Mouse (Mus musculus): Measurements from ENCODE around the gene Gm49318. TPM values are rescaled to one million over a fixed set of nuclear protein-coding genes. Genes with fewer than 3 reads are reported as not detected.

Gene Gm49318
- polyA plus RNA-seq, 1 experiment: not detected

DNA sequence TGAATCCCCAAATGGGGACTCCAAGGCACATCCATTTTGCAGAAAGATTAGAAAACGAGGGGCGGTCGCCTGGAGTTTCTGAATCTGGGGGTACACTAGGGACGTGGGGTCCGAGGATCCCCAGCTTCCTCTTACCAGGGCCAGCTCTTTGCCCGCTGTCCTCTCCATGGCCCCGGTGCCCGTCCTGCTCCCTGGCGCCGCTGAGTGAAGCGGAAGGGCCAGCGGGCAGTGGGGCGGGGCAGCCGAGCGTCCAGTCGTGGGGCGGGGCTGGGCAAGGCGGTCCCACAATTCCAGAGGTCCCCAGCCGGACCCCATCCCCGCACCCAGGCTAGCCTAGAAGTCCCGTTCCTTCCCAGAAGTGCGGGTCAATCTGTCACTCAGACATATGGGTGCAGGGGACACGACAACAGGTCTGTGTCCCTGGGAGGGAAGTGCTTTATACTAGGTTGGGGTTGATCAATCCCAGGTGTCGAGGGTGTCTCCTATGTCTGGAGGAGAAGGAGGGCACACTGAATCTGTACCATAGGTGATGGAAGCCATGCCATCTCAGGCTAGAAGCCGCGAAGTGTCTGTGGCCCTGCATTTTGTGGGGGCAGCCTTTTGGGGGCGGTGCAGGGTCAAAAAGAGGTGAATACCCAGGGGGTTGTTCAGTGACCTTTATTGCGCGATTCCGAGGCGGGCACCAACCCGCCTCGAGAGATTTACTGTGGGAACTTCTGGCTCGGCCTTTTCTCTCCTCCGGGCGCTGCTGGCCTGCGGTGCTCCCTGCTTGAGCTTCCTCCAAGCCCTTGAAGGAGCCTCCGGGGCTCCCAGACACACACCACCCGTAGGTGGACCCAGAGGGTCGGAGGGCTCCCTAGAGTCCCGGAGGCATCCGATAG lies 81.6 kb downstream of the Gm49318 start, which contains the start of gene Rgl3:
Rgl3 (minus strand) TSS at position 217 of the 881 bp plus-strand sequence.
- no peak for TF ChIP-seq POLR2A (IDR thresholded peaks at IDR 0.05; ENCODE audit: borderline replicate concordance, extremely low read depth, insufficient read depth, insufficient read length, poor library complexity, severe bottlenecking)
- no peak for DNase-seq (ENCODE audit: low read depth)

DNA sequence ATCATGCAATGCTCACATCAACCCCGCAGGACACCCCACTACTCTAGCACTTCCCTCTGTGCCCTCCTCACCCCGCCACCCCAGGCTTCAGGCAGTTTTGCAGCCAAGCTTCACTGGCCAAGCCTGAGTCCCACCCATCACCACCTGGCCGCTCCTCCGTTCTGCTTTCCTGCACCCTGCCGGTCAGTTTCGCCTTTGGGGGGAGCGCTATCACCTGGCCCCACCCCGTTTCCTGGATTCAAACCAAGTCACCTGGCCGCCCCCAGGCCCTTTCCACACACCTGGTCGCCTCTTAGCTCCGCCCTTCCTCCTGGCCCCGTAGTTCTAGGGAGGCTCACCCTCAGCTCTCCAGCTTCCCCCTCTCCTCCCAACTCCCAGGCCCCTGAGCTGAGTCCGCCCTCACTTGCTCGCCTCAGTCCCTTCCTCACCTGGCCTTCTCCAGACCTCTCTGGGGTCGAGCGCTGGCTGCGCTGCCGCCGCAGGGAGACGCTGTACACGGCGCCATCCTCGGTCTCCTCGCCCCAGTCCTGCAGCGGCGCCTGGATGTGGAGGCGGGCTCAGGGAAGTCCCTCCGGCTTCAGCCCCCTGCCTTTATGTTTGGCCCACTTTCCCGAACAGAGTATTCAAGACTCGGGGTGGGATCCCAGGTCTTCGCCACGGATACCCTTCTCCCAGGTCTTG lies 82.5 kb downstream of the Gm49318 start:
- DNase-seq (ENCODE audit: low read depth): no peak
- no peak for TF ChIP-seq POLR2A (IDR thresholded peaks at IDR 0.05; ENCODE audit: borderline replicate concordance, extremely low read depth, insufficient read depth, insufficient read length, poor library complexity, severe bottlenecking)
- TF ChIP-seq CTCF (IDR thresholded peaks at IDR 0.05; ENCODE audit: borderline replicate concordance, extremely low read depth, insufficient read depth, insufficient read length): no peak

DNA sequence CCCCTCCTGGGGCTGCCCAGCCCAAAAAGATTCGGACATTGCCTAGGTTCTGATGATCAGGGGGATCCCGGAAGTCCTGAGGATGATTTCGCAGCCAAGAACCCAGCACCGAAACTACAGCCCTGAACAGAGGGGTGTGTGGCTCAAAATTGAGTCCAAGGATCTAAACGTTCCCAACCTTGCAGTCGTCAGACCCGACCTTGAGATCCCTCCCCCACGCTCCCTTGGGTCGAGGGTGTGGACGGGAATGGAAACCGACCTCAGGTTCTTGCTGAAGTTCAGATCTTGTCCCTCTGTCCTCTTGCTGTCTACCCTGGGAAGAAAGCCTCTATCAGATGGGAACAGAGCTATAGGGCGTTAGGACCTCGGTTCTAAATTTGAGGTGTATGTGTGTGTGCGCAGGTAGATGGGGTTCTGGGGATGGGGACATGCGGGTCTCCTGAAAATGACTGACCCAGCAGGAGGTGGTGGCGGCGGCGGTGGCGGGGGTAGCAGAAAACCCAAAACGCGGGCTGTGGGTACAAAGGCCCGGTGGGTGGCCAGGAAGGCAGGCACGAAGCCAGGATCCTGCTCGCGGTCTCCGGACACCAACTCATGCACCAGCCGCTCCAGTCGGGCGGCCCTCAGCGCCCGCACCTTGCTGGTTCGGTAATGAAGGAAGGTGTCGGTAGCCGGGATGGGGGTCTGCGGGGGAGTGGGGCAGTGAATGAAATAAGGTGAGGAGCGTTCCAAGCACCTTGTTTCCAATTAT lies 83.3 kb downstream of the Gm49318 start:
- TF ChIP-seq POLR2A (IDR thresholded peaks at IDR 0.05; ENCODE audit: borderline replicate concordance, extremely low read depth, insufficient read depth, insufficient read length, poor library complexity, severe bottlenecking) (no peak), CTCF (IDR thresholded peaks at IDR 0.05; ENCODE audit: borderline replicate concordance, extremely low read depth, insufficient read depth, insufficient read length) (no peak)
- DNase-seq (ENCODE audit: low read depth): no peak

Other genes with a start within 250 kb of the Gm49318 start
- gene Angptl8, start 235.7 kb downstream of the Gm49318 start, polyA plus RNA-seq (2012; rRNA removed): not detected in 2 replicates
- gene Dock6, start 218.6 kb downstream of the Gm49318 start, polyA plus RNA-seq (2012; rRNA removed): 53.6 and 59.4 TPM in 2 replicates
- gene Rab3d, start 153.1 kb downstream of the Gm49318 start, polyA plus RNA-seq (2012; rRNA removed): 23.3 and 34.1 TPM in 2 replicates
- gene Ccdc159, start 143.8 kb downstream of the Gm49318 start, polyA plus RNA-seq (2012; rRNA removed): 15.7 and 16.1 TPM in 2 replicates
- 28.6 and 46.8 TPM in 2 replicates for gene Tmem205, start 143.7 kb downstream of the Gm49318 start, polyA plus RNA-seq (2012; rRNA removed)
- 179 and 182 TPM in 2 replicates for gene Plppr2, start 134.2 kb downstream of the Gm49318 start, polyA plus RNA-seq (2012; rRNA removed)
- 7.3 and 8.7 TPM in 2 replicates for gene Swsap1, start 115.5 kb downstream of the Gm49318 start, polyA plus RNA-seq (2012; rRNA removed)
- gene Epor, start 107.8 kb downstream of the Gm49318 start, polyA plus RNA-seq (2012; rRNA removed): 2.1 and 2.3 TPM in 2 replicates
- gene Rgl3, start 81.8 kb downstream of the Gm49318 start, polyA plus RNA-seq (2012; rRNA removed): 1.8 and 2.3 TPM in 2 replicates
- gene Ccdc151, start 68.6 kb downstream of the Gm49318 start, polyA plus RNA-seq (2012; rRNA removed): 5.2 and 6.7 TPM in 2 replicates
- 121 and 126 TPM in 2 replicates for gene Prkcsh, start 68.5 kb downstream of the Gm49318 start, polyA plus RNA-seq (2012; rRNA removed)
- gene Elavl3, start 19.2 kb downstream of the Gm49318 start, polyA plus RNA-seq (2012; rRNA removed): 203 and 265 TPM in 2 replicates
- 49.1 and 62.1 TPM in 2 replicates for gene Zfp653, start 117 bp upstream of the Gm49318 start, polyA plus RNA-seq (2012; rRNA removed)
- gene Ecsit, start 14.2 kb upstream of the Gm49318 start, polyA plus RNA-seq (2012; rRNA removed): 51.3 and 57.7 TPM in 2 replicates
- 0.35 and 0.55 TPM in 2 replicates for gene Cnn1, start 28.0 kb upstream of the Gm49318 start, polyA plus RNA-seq (2012; rRNA removed)
- 138 and 193 TPM in 2 replicates for gene Elof1, start 45.9 kb upstream of the Gm49318 start, polyA plus RNA-seq (2012; rRNA removed)
- 1.2 and 1.4 TPM in 2 replicates for gene Acp5, start 64.5 kb upstream of the Gm49318 start, polyA plus RNA-seq (2012; rRNA removed)
- 62.4 and 82.8 TPM in 2 replicates for gene Pigyl, start 85.6 kb upstream of the Gm49318 start, polyA plus RNA-seq (2012; rRNA removed)
- gene Zfp872, start 116.8 kb upstream of the Gm49318 start, polyA plus RNA-seq (2012; rRNA removed): 0.03 and 0.15 TPM in 2 replicates
- gene Zfp809, start 154.5 kb upstream of the Gm49318 start, polyA plus RNA-seq (2012; rRNA removed): 6.2 and 8.6 TPM in 2 replicates
- gene Zfp599, start 188.6 kb upstream of the Gm49318 start, polyA plus RNA-seq (2012; rRNA removed): 3.8 and 4.5 TPM in 2 replicates
- 36.4 and 37.1 TPM in 2 replicates for gene Zfp810, start 236.4 kb upstream of the Gm49318 start, polyA plus RNA-seq (2012; rRNA removed)

Data from brain, embryonic 14.5 days (tissue).